Mouse (Mus musculus) erythroblast, adult 5-6 weeks (primary cell): ENCODE measurements around the gene Rassf8. TPM values are rescaled to one million over a fixed set of nuclear protein-coding genes. Genes with fewer than 3 reads are reported as not detected.

Experiments
- total RNA-seq, 2 experiments: library from RNA; stranded (forward) in 1 of 2; stranded (reverse) in 1 of 2; fragments of 150-400 nt in 1 of 2; fragments of 200-764, 138-1000 nt in 1 of 2; gene quantifications; 2 replicates each; pipeline versions ENCODE4 v1.2.3 to v1.2.4; 2015 to 2017; ENCODE audit warnings: low replicate concordance in 2 of 2

The Rassf8 gene
- total RNA-seq, 2 experiments from 2014 or later: 0.19 to 3.0 TPM

Other genes with a start within 250 kb of the Rassf8 start
- not detected in 2 replicates for gene Lmntd1, start 132.4 kb upstream of the Rassf8 start, total RNA-seq (2015; ENCODE audit: low replicate concordance)
- not detected in 2 replicates for gene Lmntd1, start 132.4 kb upstream of the Rassf8 start, total RNA-seq (2017; ENCODE audit: low replicate concordance)
- not detected in 2 replicates for gene Tuba3b, start 131.0 kb upstream of the Rassf8 start, total RNA-seq (2015; ENCODE audit: low replicate concordance)
- not detected in 2 replicates for gene Tuba3b, start 131.0 kb upstream of the Rassf8 start, total RNA-seq (2017; ENCODE audit: low replicate concordance)
- not detected in 2 replicates for gene Bhlhe41, start 118.8 kb downstream of the Rassf8 start, total RNA-seq (2015; ENCODE audit: low replicate concordance)
- gene Bhlhe41, start 118.8 kb downstream of the Rassf8 start, total RNA-seq (2017; ENCODE audit: low replicate concordance): 7.2 TPM in 1 of 2 replicates, not detected in the other
- 0.63 TPM in 1 of 2 replicates, not detected in the other for gene Sspn, start 184.9 kb downstream of the Rassf8 start, total RNA-seq (2015; ENCODE audit: low replicate concordance)
- gene Sspn, start 184.9 kb downstream of the Rassf8 start, total RNA-seq (2017; ENCODE audit: low replicate concordance): 0.14 TPM in 1 of 2 replicates, not detected in the other